Mouse (Mus musculus): Measurements from ENCODE around the gene Olfr517. TPM values are rescaled to one million over a fixed set of nuclear protein-coding genes. Genes with fewer than 3 reads are reported as not detected.

Olfr517 gene
- polyA plus RNA-seq (2012; rRNA removed; ENCODE audit: low replicate concordance): not detected in 2 replicates

DNA sequence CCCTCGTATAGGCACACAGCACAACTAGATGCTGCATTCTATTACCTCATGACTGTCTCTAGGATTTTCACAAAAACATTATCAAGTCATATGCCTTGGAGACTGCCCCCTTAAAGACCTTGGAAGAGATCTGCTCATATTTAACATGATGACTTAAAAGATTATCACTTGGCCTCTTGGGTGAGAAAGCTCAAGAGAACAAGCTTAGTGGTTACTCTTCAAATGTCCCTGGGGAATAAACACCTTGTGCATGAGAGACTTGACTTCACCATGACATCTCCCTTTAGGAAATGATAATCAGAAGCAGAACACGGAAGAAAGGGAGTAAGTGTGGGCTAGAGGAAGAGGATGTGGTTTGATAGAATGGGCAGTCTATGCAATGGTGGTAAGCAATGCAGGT lies at the start of gene Olfr517:
Gene Olfr517 (minus strand): TSS at position 101 of the 400 bp plus-strand sequence.

DNA sequence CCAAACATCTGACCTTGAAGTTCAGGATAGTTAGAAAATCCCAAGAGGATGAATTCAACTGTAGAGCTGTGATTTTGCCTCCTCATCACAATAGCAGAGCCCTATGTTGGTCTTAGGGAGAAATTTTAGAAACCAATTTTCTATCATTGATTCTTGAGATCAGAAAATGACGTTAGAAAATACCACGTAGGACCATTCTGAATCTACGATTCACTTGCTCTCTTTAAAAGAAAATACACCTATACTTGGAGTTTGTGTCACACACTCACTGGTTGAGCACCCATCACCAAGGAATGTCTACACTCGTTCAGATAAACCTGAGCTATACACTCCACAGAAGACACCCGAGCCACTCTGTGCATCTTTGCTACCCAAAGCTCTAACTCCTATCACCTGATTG lies 22.1 kb upstream of the Olfr517 start, which contains the start of gene Olfr519:
Gene Olfr519 (minus strand): TSS at position 101 of the 400 bp plus-strand sequence.

DNA sequence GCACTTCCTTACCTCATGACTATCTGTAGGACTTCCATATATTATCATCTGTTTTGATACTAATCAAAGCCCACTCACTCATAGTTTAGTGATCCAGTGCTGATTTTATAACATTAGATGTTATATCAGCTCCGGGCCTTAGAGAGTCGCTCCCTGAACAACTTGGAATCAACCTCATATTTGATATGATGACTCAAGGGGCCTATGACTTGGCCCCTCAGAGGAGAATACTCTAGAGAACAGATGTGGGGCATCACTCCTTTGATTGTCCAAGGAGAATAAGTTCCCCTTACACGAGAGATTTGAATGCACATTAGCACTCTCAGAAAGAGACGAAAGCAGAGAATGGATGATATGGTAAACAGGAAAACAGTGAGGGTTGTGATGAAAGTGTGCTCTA lies 12.7 kb upstream of the Olfr517 start, which contains the start of gene Olfr518:
Gene Olfr518 (minus strand): TSS at position 101 of the 400 bp plus-strand sequence.

DNA sequence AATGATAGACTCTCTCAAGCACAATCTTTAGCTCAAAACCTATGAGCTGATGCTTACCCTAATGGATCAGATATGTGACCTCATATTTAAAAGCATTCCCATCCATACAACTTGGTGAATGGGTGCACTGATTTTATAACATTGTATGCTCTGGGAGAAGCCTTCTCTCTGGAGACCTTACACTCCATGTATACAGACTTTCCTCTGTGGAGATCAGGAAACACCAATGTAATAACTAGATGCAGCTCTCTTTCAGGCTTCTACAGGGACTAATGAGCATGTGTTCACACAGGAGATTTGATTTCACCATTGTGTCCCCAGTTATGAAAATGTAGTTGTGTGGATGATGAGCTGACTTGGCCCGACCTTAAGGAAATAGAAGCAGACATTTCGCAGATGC lies 21.8 kb downstream of the Olfr517 start, which contains the start of gene Olfr516:
Gene Olfr516 (minus strand): TSS at position 101 of the 400 bp plus-strand sequence.

DNA sequence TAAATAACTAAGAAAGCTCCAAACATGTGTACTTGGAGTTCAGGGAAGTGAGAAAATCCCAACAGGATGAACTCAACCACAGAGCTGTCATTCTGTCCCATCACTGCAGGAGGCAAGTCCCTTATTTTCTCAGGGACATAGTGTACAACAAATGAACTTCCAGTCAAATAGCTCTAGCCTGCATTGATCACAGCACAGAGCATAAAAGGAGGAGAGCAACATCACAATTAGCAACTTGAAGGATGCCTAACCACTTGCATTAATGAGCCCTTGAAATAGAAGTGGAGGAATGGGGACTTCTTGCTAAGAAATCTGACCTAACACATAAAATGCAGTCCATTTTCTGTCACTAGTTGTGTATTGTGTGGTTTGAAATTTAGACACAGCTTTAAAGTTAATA lies 46.3 kb downstream of the Olfr517 start, which contains the start of gene Olfr514:
Gene Olfr514 (minus strand): TSS at position 101 of the 400 bp plus-strand sequence.

Other genes with a start within 250 kb of the Olfr517 start
- gene Olfr508, start 242.4 kb downstream of the Olfr517 start, polyA plus RNA-seq (2012; rRNA removed; ENCODE audit: low replicate concordance): not detected in 2 replicates
- not detected in 2 replicates for gene Olfr509, start 220.5 kb downstream of the Olfr517 start, polyA plus RNA-seq (2012; rRNA removed; ENCODE audit: low replicate concordance)
- not detected in 2 replicates for gene Olfr510, start 206.0 kb downstream of the Olfr517 start, polyA plus RNA-seq (2012; rRNA removed; ENCODE audit: low replicate concordance)
- not detected in 2 replicates for gene Olfr512, start 159.1 kb downstream of the Olfr517 start, polyA plus RNA-seq (2012; rRNA removed; ENCODE audit: low replicate concordance)
- not detected in 2 replicates for gene Olfr513, start 121.4 kb downstream of the Olfr517 start, polyA plus RNA-seq (2012; rRNA removed; ENCODE audit: low replicate concordance)
- not detected in 2 replicates for gene Olfr514, start 46.4 kb downstream of the Olfr517 start, polyA plus RNA-seq (2012; rRNA removed; ENCODE audit: low replicate concordance)
- gene Olfr516, start 21.9 kb downstream of the Olfr517 start, polyA plus RNA-seq (2012; rRNA removed; ENCODE audit: low replicate concordance): not detected in 2 replicates
- gene Olfr518, start 12.6 kb upstream of the Olfr517 start, polyA plus RNA-seq (2012; rRNA removed; ENCODE audit: low replicate concordance): not detected in 2 replicates
- not detected in 2 replicates for gene Olfr519, start 22.0 kb upstream of the Olfr517 start, polyA plus RNA-seq (2012; rRNA removed; ENCODE audit: low replicate concordance)
- gene Nlrp10, start 57.8 kb upstream of the Olfr517 start, polyA plus RNA-seq (2012; rRNA removed; ENCODE audit: low replicate concordance): 0.37 and 0.43 TPM in 2 replicates
- 89.9 and 146 TPM in 2 replicates for gene Eif3f, start 62.0 kb upstream of the Olfr517 start, polyA plus RNA-seq (2012; rRNA removed; ENCODE audit: low replicate concordance)
- 0.29 and 4.1 TPM in 2 replicates for gene Tub, start 78.0 kb upstream of the Olfr517 start, polyA plus RNA-seq (2012; rRNA removed; ENCODE audit: low replicate concordance)
- gene Ric3, start 211.0 kb upstream of the Olfr517 start, polyA plus RNA-seq (2012; rRNA removed; ENCODE audit: low replicate concordance): 0.82 and 3.7 TPM in 2 replicates